Mouse (Mus musculus) heart, adult 8-10 months (tissue): Measurements from ENCODE around the gene Samd4. TPM values are rescaled to one million over a fixed set of nuclear protein-coding genes. Genes with fewer than 3 reads are reported as not detected.
"Not testable (repeated sequence)": the region's sequence is repeated elsewhere in the genome, so short reads cannot be mapped to it uniquely, and the experiment has no call there.

Source experiments
- DNase-seq: peaks from one replicate; pipeline ENCODE4 v3.0.0; 2022; ENCODE audit warnings: low spot score
- microRNA-seq: library from miRNA; unstranded; fragments of <30 nt; microRNA quantifications from one replicate; pipeline ENCODE4 v1.2.0, GENCODE M21; 2022
- total RNA-seq, 4 experiments: library from RNA; stranded (reverse); gene quantifications; 2 replicates each; pipeline ENCODE4 v1.2.4; 2022

The Samd4 gene
- total RNA-seq, 4 experiments from 2014 or later = 60.6 to 71.1 (median 65.1) TPM

DNA sequence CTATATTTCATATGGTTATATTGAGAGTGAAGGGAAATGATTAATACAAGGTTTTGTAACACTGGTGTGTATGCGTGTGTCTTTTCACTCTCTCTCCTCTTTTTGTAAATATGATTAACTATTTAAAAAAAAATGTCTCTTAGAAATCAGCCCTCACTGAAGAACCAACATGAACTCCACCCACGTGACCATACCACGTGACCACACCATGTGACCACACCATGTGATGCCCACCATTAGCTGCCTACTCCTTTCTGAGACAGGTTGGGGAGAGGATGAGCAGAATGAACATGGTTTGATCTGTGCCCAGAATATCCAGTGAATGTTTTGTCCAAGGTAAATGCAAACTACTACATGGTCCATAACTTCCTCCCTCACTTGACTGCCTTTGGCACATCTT lies 223.1 kb downstream of the Samd4 start:
- no peak for DNase-seq

DNA sequence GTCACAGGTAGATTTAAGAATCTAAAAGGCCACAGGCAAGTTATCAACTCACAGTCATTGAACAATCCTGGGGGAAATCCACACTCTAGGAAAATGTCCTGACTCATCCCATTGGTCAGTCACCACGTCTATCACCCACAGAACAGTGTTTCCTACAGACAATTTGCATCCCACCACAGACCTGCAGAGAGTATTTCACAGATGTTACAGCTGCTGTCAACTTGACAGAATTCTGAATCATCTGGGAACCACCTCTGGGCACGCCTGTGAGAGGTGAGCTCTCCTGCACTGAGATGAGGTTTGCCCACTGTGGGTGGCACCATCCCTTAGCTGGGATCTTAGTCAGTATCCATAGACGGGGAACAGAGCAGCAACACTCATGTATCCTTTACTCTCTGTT lies 224.8 kb downstream of the Samd4 start:
- no peak for DNase-seq

DNA sequence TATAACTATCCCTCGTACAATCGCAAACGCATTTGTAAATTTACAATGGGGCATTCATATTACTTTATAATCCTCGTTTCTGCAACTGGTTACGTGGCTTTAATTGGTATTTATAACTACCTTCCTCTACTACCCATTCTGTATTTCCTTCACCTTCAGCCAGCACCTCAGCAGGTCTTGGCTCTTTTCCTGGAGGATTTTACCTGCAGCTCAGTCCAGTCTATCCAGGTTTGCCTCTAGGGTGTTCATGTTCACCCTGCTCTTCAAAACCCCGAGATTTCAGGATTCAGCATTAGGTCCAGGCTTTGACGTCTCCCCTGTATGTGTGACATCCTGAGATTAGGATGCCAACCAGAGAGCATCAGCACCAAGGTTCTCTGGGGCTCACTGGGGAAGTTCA lies 227.7 kb downstream of the Samd4 start:
- DNase-seq = not testable (repeated sequence)

DNA sequence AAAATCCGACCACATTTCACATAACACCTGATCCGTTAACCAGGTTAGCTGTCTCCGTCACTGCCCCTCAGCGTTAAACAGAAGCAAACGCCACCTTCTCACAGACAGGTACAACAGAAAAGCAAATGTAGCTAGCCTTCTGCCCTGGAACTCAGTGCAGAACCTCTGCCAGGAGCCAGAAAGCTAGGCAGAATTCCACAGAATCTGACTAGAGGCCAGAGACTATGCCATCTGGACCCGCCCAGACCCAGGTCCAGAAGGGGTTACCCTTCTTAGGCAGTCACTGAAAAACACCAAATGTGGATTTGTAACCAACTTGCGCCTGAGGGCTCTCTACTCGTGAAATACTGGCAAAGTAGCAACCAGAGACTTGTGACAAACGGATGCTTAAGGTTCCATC lies 228.7 kb downstream of the Samd4 start:
- no peak for DNase-seq

DNA sequence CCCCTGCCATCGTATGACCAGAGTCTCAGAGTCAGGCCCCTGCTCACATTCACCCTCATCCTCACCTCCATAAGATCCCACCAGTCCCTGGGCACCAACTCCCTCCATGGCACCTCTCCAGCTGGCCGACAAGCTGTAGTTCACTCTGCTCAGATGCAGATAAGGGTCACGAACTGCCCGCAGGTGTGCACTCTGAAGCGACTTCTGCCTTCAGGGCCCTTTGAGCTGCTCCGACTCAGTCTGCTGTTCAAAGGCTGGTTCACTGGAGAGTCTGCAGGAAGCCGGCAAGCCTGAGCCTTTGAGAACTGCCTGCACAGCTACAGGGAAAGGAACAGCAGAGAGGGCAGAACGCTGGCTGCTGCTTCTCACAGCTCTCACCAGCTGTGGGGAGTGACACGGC lies 232.5 kb downstream of the Samd4 start:
- DNase-seq = no peak

DNA sequence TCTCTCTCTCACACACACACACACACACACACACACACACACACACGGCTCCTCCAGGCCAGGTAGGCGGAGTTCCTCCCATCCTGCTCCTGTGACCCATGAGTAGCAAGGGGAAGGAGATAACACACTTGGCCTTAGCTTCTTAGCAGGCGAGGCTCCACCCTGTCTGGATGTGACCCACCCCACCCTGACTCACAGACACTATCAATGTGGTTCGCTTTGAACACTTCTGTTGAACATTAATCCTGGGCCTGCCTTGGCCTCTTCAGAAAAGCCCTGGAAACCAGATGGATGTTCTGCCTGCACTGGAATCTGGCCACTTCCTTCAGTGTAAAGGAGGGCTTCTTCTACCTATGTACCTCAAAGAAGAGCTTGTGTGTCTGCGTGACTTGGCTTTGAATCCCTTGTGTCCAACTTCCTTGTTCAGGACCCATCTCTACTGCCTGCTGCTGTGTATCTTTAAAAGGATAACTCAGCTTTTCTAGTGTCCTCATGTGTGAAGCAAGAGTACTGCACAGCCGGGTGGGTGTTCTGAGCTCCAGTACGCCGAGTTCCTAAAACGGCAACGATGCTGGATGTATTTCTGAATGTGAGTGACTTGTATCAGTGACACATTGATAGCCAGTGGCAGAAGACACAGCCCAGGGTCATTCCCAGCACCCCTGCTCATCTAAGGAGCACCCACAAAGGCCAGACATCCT lies 233.6 kb downstream of the Samd4 start:
- no peak for DNase-seq

DNA sequence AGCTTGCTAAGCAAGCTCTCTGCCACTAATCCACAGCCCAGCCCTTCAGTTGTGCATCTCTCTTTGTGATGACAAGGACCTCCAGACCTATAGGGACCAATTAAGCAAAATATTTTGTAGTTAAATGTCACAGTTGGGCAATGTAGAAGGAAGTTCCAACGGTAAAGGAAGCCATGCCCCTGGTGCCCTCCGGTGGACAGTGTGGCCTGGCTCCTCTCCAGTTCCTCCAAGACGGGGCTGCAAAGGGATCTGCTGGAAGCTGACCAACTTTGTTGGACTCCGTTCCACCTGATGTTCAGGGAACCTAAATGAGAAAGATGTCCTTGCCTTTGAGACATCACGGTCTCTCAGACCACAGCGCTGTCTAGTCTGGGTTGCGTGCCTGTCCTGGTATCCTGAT lies 234.9 kb downstream of the Samd4 start:
- no peak for DNase-seq

DNA sequence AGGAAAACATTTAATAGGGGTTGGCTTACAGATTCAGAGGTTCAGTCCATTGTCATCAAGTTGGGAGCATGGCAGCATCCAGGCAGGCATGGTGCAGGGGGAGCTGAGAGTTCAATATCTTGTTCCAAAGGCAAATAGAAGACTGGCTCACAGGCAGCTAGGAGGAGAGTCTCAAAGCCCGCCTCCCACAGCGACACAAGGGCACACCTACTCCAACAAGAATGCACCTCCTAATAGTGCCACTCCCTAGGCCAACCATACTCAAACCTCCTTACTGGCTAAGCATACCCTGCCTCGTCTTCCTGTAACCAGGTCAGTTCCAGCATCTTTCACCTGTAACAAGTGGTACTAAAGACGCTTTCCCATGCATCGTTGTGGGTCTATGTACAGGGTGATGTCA lies 245.3 kb downstream of the Samd4 start:
- no peak for DNase-seq

DNA sequence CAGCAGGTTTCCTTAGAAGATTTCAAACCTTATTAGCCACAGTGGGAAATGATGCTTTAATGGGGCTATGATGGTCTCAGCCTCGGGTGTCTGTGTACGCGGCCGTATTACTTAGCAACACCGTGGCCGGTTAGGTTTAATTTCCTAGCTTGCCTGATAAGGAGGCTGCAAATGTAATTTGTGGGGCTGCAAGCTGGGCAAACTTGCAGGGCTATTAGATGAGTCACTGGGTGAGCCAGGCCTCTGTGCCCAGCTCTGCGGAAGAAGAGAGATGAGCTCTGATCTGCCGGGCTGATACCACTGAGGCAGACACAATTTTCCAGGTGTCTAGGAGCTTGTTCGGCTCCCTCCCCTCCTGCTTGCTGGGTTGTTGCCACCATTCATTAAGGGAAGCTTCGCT lies 251.3 kb downstream of the Samd4 start:
- no peak for DNase-seq

DNA sequence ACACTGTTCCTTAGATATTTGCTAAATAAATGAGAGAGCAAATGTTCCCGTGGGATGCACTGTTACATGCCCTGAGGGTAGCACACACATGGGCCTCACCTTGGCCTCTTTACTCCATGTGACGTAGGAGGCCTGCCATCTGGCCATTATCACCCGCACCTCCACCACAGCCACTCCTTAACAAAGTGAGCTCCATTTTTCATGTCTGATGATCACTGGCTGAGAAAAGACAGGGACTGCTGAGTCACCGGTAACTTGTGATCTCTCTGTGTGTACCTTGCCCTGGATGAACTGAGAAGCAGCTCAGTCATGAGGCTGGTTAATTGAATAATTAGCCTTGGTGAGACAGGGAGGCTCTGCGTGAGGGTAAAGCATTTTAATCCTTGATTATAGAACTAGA lies 254.0 kb downstream of the Samd4 start:
- DNase-seq = no peak

DNA sequence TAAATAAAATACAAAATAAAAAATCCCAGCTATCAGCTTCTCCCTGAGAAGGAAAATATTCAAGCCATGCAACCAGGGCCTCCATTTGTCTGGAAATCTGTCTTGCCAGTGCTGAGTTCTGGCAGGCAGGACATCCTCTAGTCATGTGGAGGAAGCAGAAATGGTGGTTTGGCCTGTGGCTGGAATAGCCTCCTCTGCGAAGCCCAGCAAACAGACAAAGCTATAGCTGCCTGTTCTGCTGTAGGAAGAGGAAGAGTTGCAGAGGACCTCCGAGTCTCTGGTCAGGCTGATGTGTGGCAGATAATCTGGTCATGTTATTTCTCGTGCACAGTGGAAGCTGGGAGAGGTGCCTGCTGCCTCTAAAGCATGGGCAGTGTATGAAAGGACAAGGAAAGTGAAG lies 256.2 kb downstream of the Samd4 start:
- no peak for DNase-seq

DNA sequence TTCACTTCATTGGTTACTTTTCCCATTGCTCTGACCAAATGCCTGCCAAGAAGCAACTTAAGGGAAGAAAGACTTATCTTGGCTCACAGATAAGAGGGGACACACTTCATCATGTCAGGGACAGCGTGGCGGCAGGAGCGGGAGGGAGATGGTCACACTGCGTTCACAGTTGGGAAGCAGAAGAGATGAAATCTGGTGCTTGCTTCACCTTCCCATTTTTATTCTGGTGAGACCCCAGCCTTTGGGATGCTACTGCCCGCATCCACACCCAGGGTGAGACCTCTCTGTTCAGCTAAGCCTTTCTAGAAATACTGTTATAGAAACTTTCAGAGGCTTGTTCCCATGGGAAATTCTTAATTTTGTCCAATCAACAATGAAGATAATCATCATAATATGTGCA lies 261.7 kb downstream of the Samd4 start:
- DNase-seq = no peak

DNA sequence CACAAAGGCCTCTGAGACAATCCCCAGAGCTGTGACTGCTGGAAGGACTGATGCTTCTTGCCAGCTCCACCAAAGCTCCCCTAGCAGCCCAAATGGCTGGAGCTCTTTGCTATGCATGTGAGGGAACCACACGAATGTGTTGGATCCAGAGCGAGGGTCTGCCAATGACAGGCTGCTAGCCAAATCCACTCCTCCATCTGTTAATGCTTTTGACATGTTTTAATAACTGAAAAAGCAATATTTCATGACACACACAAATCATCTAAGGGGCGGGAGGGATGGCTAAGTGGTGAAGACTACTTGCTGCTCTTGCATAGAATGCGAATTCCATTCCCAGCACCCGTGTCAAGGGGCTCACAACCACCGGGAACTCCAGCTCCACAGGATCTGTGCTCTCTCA lies 268.7 kb downstream of the Samd4 start:
- no peak for DNase-seq

DNA sequence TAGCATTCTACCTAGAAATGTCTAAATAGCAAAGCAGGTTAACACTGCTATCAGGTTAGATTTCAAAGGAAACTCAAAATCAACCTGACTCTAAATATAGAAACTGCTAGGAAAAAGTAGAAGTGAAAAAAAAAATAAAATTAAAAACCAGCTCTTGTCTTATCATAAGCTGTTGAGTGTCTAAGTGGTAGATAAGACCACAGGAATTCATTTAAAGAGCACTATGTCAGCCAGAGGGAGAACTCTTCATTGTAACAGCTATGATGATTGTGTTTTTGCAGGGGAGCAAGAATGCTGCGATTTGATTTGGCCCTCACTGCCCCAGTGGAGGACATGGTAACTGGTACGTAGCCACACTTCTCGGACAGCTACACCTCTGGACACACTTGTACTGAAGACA lies 271.6 kb downstream of the Samd4 start:
- DNase-seq = no peak

Small RNAs within 50 kb of the gene (microRNA-seq; reads per million reads assigned to microRNA genes)
- 42.3 reads per million, percentile 47 among the genes with 10 or more reads in this experiment for gene Mir378c

Other genes starting within 250 kb of the Samd4 start
- under 1 TPM; 0.41 to 0.92 (median 0.70) TPM for gene Cdkn3, start 122.3 kb upstream of the Samd4 start, total RNA-seq
- 10 to 100 TPM; 45.4 to 56.3 (median 48.6) TPM for gene Cnih1, start 94.4 kb upstream of the Samd4 start, total RNA-seq
- gene Gmfb, start 60.6 kb upstream of the Samd4 start, total RNA-seq = 10 to 100 TPM; 28.7 to 36.4 (median 33.3) TPM
- gene Cgrrf1, start 50.7 kb upstream of the Samd4 start, total RNA-seq = 10 to 100 TPM; 33.5 to 40.4 (median 36.9) TPM